In genomic region chr16:76053537-76053936, GRCm38 (mm10) we compare ENCODE assay signal across 15 mouse cellular contexts. TPM values are rescaled to one million over a fixed set of nuclear protein-coding genes. Genes with fewer than 3 reads are reported as not detected.
DNase-seq lines count a peak whose midpoint lies in the region; ATAC-seq lines count a peak whose summit lies in the region.
"Had no signal": no experiment of that assay in that cellular context is flagged by ENCODE, and none has a peak within 500 bp of the region (broad histone marks: within the 10 kb centered on the region; RNA-seq: fewer than 3 reads in every experiment).

No protein-coding gene starts in this region.

- ATAC-seq in neutrophil, adult 5-6 weeks (ENCODE audit: extremely low read depth, insufficient number of reproducible peaks, low FRiP score, poor library complexity, severe bottlenecking) = peak; percentile 86

- H3K27ac ChIP-seq in embryonic facial prominence, embryonic 10.5 days (replicated peaks) = no peak overlapping the region
- H3K27ac ChIP-seq: hindbrain, embryonic 15.5 days; kidney, embryonic 15.5 days; limb, embryonic 13.5 days; lung, embryonic 15.5 days; neural tube, embryonic 13.5 days had no signal

- H3K9me3 ChIP-seq in embryonic facial prominence, embryonic 10.5 days = peaks cover 5% of the 10 kb centered on the region; the same call in 1 of the 2 replicates
- H3K9me3 ChIP-seq: hindbrain, embryonic 15.5 days; kidney, embryonic 15.5 days; lung, embryonic 15.5 days; neural tube, embryonic 13.5 days had no signal

- WGBS in embryonic facial prominence, embryonic 10.5 days = 70% methylated on average over 8 of the region's 8 CpGs

- H3K36me3 ChIP-seq in embryonic facial prominence, embryonic 10.5 days (replicated peaks) = no peaks in the 10 kb centered on the region
- H3K36me3 ChIP-seq: hindbrain, embryonic 15.5 days; kidney, embryonic 15.5 days; limb, embryonic 13.5 days; lung, embryonic 15.5 days; neural tube, embryonic 13.5 days had no signal

- no peak overlapping the region for H3K4me3 ChIP-seq in embryonic facial prominence, embryonic 10.5 days
- H3K4me3 ChIP-seq: hindbrain, embryonic 15.5 days; kidney, embryonic 15.5 days; limb, embryonic 13.5 days; lung, embryonic 15.5 days; neural tube, embryonic 13.5 days had no signal

- intact Hi-C loops in left cerebral cortex, postnatal 14 days (cut with DNase I) = no loop called here
- intact Hi-C loops in left cerebral cortex, postnatal 4 days (cut with DNase I) = no loop called here

- peak; percentile 3 to 7 for DNase-seq in left cerebral cortex, postnatal 14 days (ENCODE audit: low spot score in 2 of 2)
- no peak for DNase-seq in left cerebral cortex, postnatal 4 days
- peak; percentile 41 for DNase-seq in MEL-GATA-1-ER (ENCODE audit: extremely low read depth, low read depth)
- DNase-seq in embryonic facial prominence, embryonic 10.5 days (ENCODE audit: low spot score) = peak; percentile 14
- no peak for DNase-seq in right cerebral cortex, adult 18-20 months
- DNase-seq in testis, postnatal 10 days (ENCODE audit: low spot score) = no peak
- DNase-seq: adrenal gland, postnatal 36 days; cerebellum, adult 11-12 months; midbrain, embryonic 14.5 days had no signal

- no peaks in the 10 kb centered on the region for H3K27me3 ChIP-seq in embryonic facial prominence, embryonic 10.5 days (replicated peaks; ENCODE audit: low read depth, poor library complexity, severe bottlenecking)
- H3K27me3 ChIP-seq: hindbrain, embryonic 15.5 days; kidney, embryonic 15.5 days; limb, embryonic 13.5 days; lung, embryonic 15.5 days; neural tube, embryonic 13.5 days had no signal

- peaks cover 11% of the 10 kb centered on the region for H3K4me1 ChIP-seq in embryonic facial prominence, embryonic 10.5 days
- H3K4me1 ChIP-seq: hindbrain, embryonic 15.5 days; kidney, embryonic 15.5 days; limb, embryonic 13.5 days; lung, embryonic 15.5 days; neural tube, embryonic 13.5 days had no signal

RNA-seq across cellular contexts. Expression of gene Samsn1, which starts 31.5 kb away (rescaled TPM):
- total RNA-seq in left cerebral cortex, postnatal 14 days (2021) = 1 to 10 TPM; 1.3 to 1.6 TPM
- 1 to 10 TPM; 1.1 to 1.2 TPM for total RNA-seq in left cerebral cortex, postnatal 4 days (2021)
- polyA plus RNA-seq in embryonic facial prominence, embryonic 10.5 days (2016; fragmentation: Nextera tagmentation; extraction: Ambion mirVana) = 1.0 and 1.1 TPM in 2 replicates
- 181 and 187 TPM in 2 replicates for total RNA-seq in neutrophil, adult 5-6 weeks (2017)

Comparison
In these comparisons a context has a peak if more than half of its experiments do, and no peak if none do; other contexts are left out.
1. DNase-seq: peak in left cerebral cortex, postnatal 14 days (2 of 2), MEL-GATA-1-ER (single experiment) and embryonic facial prominence, embryonic 10.5 days (single experiment); none in left cerebral cortex, postnatal 4 days (single experiment), right cerebral cortex, adult 18-20 months (single experiment) and testis, postnatal 10 days (single experiment).
2. RNA of gene Samsn1, which starts 31.5 kb away (total RNA-seq): 181 to 187 TPM in neutrophil, adult 5-6 weeks; 1.3 to 1.6 TPM in left cerebral cortex, postnatal 14 days and 1.1 to 1.2 TPM in left cerebral cortex, postnatal 4 days; every median in the first group is over 10 times any median in the second.